Mouse (Mus musculus): ENCODE data around the gene Olfr488. TPM values are rescaled to one million over a fixed set of nuclear protein-coding genes. Genes with fewer than 3 reads are reported as not detected.
"Not testable (repeated sequence)": the region's sequence is repeated elsewhere in the genome, so short reads cannot be mapped to it uniquely, and the experiment has no call there.

The Olfr488 gene
- not detected in 2 replicates for polyA plus RNA-seq (2016; fragmentation: Nextera tagmentation; extraction: Ambion mirVana)

- Histone ChIP-seq H3K9me3 (replicated peaks) (no peaks in the 10 kb centered on the region), H3K4me3 (no peak within 1 kb of the TSS), H3K4me1 (no peaks in the 10 kb centered on the region), H3K27me3 (no peaks in the 10 kb centered on the region), H3K9ac (no peak within 1 kb of the TSS), H3K27ac (no peak within 1 kb of the TSS), H3K4me2 (replicated peaks) (no peak within 1 kb of the TSS), H3K36me3 (no peaks in the 10 kb centered on the region)
- ATAC-seq (ENCODE audit: low FRiP score) = no peak
These were observed at the start of gene Olfr488 for GRCm38 (mm10) chr7:108258247-108258646. TSS of gene Olfr488 (minus strand) at chr7:108258347.

- no peak within 1 kb of the TSS for H3K4me3 ChIP-seq
- no peaks in the 10 kb centered on the region for H3K4me1 ChIP-seq
- H3K9ac ChIP-seq = no peak within 1 kb of the TSS
- no peak for ATAC-seq (ENCODE audit: low FRiP score)
- no peaks in the 10 kb centered on the region for H3K27me3 ChIP-seq
- no peaks in the 10 kb centered on the region for H3K36me3 ChIP-seq
- no peaks in the 10 kb centered on the region for H3K9me3 ChIP-seq (replicated peaks)
- H3K4me2 ChIP-seq (replicated peaks) = no peak within 1 kb of the TSS
- H3K27ac ChIP-seq = no peak within 1 kb of the TSS
These were observed 30.7 kb upstream of the Olfr488 start, which contains the start of gene Olfr490 for GRCm38 (mm10) chr7:108288834-108289233. TSS of gene Olfr490 (minus strand) at chr7:108288934.

- Histone ChIP-seq H3K9ac (no peak overlapping the region), H3K4me3 (no peak overlapping the region), H3K4me2 (replicated peaks) (no peak overlapping the region), H3K36me3 (no peaks in the 10 kb centered on the region), H3K27me3 (no peaks in the 10 kb centered on the region), H3K27ac (no peak overlapping the region), H3K9me3 (replicated peaks) (no peaks in the 10 kb centered on the region), H3K4me1 (no peaks in the 10 kb centered on the region)
- WGBS = 73% methylated on average over 3 of the region's 3 CpGs
- no peak for ATAC-seq (ENCODE audit: low FRiP score)
These were observed 24.6 kb downstream of the Olfr488 start for GRCm38 (mm10) chr7:108233551-108233950.

- H3K9ac ChIP-seq; H3K9me3 ChIP-seq (replicated peaks); H3K4me1 ChIP-seq; H3K27me3 ChIP-seq; H3K4me2 ChIP-seq (replicated peaks); ATAC-seq (ENCODE audit: low FRiP score); H3K36me3 ChIP-seq; H3K27ac ChIP-seq; H3K4me3 ChIP-seq: not testable (repeated sequence)
These were observed 43.6 kb downstream of the Olfr488 start, which contains the start of gene Olfr487 for GRCm38 (mm10) chr7:108214536-108214935. TSS of gene Olfr487 (minus strand) at chr7:108214636.

Other genes starting within 250 kb of the Olfr488 start
- not detected in 2 replicates for gene Olfr478, start 224.4 kb downstream of the Olfr488 start, polyA plus RNA-seq (2016; fragmentation: Nextera tagmentation; extraction: Ambion mirVana)
- not detected in 2 replicates for gene Olfr479, start 207.7 kb downstream of the Olfr488 start, polyA plus RNA-seq (2016; fragmentation: Nextera tagmentation; extraction: Ambion mirVana)
- not detected in 2 replicates for gene Olfr480, start 191.0 kb downstream of the Olfr488 start, polyA plus RNA-seq (2016; fragmentation: Nextera tagmentation; extraction: Ambion mirVana)
- gene Olfr481, start 178.5 kb downstream of the Olfr488 start, polyA plus RNA-seq (2016; fragmentation: Nextera tagmentation; extraction: Ambion mirVana) = not detected in 2 replicates
- gene Olfr482, start 160.8 kb downstream of the Olfr488 start, polyA plus RNA-seq (2016; fragmentation: Nextera tagmentation; extraction: Ambion mirVana) = not detected in 2 replicates
- gene Olfr483, start 157.5 kb downstream of the Olfr488 start, polyA plus RNA-seq (2016; fragmentation: Nextera tagmentation; extraction: Ambion mirVana) = not detected in 2 replicates
- not detected in 2 replicates for gene Olfr484, start 130.9 kb downstream of the Olfr488 start, polyA plus RNA-seq (2016; fragmentation: Nextera tagmentation; extraction: Ambion mirVana)
- gene Olfr485, start 98.5 kb downstream of the Olfr488 start, polyA plus RNA-seq (2016; fragmentation: Nextera tagmentation; extraction: Ambion mirVana) = not detected in 2 replicates
- gene Olfr486, start 85.6 kb downstream of the Olfr488 start, polyA plus RNA-seq (2016; fragmentation: Nextera tagmentation; extraction: Ambion mirVana) = not detected in 2 replicates
- not detected in 2 replicates for gene Olfr487, start 43.7 kb downstream of the Olfr488 start, polyA plus RNA-seq (2016; fragmentation: Nextera tagmentation; extraction: Ambion mirVana)
- not detected in 2 replicates for gene Olfr490, start 30.6 kb upstream of the Olfr488 start, polyA plus RNA-seq (2016; fragmentation: Nextera tagmentation; extraction: Ambion mirVana)
- gene Olfr491, start 55.1 kb upstream of the Olfr488 start, polyA plus RNA-seq (2016; fragmentation: Nextera tagmentation; extraction: Ambion mirVana) = not detected in 2 replicates
- not detected in 2 replicates for gene Olfr492, start 65.3 kb upstream of the Olfr488 start, polyA plus RNA-seq (2016; fragmentation: Nextera tagmentation; extraction: Ambion mirVana)
- gene Olfr493, start 88.6 kb upstream of the Olfr488 start, polyA plus RNA-seq (2016; fragmentation: Nextera tagmentation; extraction: Ambion mirVana) = not detected in 2 replicates
- gene Olfr494, start 107.0 kb upstream of the Olfr488 start, polyA plus RNA-seq (2016; fragmentation: Nextera tagmentation; extraction: Ambion mirVana) = not detected in 2 replicates
- gene Olfr495, start 134.8 kb upstream of the Olfr488 start, polyA plus RNA-seq (2016; fragmentation: Nextera tagmentation; extraction: Ambion mirVana) = not detected in 2 replicates
- gene Olfr497, start 162.1 kb upstream of the Olfr488 start, polyA plus RNA-seq (2016; fragmentation: Nextera tagmentation; extraction: Ambion mirVana) = not detected in 2 replicates
- gene Olfr498, start 207.0 kb upstream of the Olfr488 start, polyA plus RNA-seq (2016; fragmentation: Nextera tagmentation; extraction: Ambion mirVana) = not detected in 2 replicates